Mouse (Mus musculus) heart, adult 2 months (tissue): ENCODE measurements around the gene Pik3cd. TPM values are rescaled to one million over a fixed set of nuclear protein-coding genes. Genes with fewer than 3 reads are reported as not detected.
A peak's percentile ranks its signal among the peaks of the same experiment; 100 is the strongest.

Experiments
- DNase-seq, 2 experiments: peaks; one replicate each; pipeline ENCODE4 v3.0.0; 2021
- H3K27ac ChIP-seq: fragments of 200-600 bp; 2 replicates; pipeline ENCODE4 v1.8.1; 2022
- H3K27me3 ChIP-seq: fragments of 200-500 bp; 2 replicates; pipeline ENCODE4 v1.6.1; 2012; ENCODE audit warnings: mild to moderate bottlenecking, low read length, inconsistent platforms, mixed read lengths; ENCODE audit not compliant: control insufficient read depth, insufficient read depth
- H3K36me3 ChIP-seq: fragments of 200-500 bp; 2 replicates; pipeline ENCODE4 v1.6.1; 2012; ENCODE audit warnings: low read length, inconsistent platforms; ENCODE audit not compliant: control insufficient read depth, insufficient read depth
- H3K4me1 ChIP-seq: fragments of 200-500 bp; 2 replicates; pipeline ENCODE4 v1.6.1; 2011; ENCODE audit warnings: low read length; ENCODE audit not compliant: control insufficient read depth, insufficient read depth
- H3K4me3 ChIP-seq: fragments of 200-600 bp; 2 replicates; pipeline ENCODE4 v1.8.1; 2022
- H3K79me2 ChIP-seq: fragments of 200-500 bp; replicated peaks from 2 replicates; pipeline ENCODE4 v1.6.1; 2012; ENCODE audit warnings: mild to moderate bottlenecking, inconsistent platforms, low read length, moderate library complexity, mixed read lengths; ENCODE audit not compliant: control insufficient read depth, insufficient read depth
- H3K9ac ChIP-seq: fragments of 200-500 bp; 2 replicates; pipeline ENCODE4 v1.6.1; 2012; ENCODE audit warnings: low read depth, mild to moderate bottlenecking, control low read depth, inconsistent platforms, low read length, mixed read lengths
- CTCF ChIP-seq: fragments of 200-600 bp; IDR thresholded peaks from 2 replicates; pipeline ENCODE4 v1.8.1; 2022; ENCODE audit warnings: antibody characterized with exemption, mild to moderate bottlenecking, moderate library complexity
- EP300 ChIP-seq: fragments of 200-500 bp; IDR thresholded peaks from 2 replicates; pipeline ENCODE4 v1.6.1; 2011; ENCODE audit warnings: low read depth, low read length, control low read depth; ENCODE audit not compliant: insufficient read depth
- POLR2A ChIP-seq: fragments of 200-500 bp; IDR thresholded peaks from 2 replicates; pipeline ENCODE4 v1.6.1; 2011; ENCODE audit warnings: mild to moderate bottlenecking, low read depth, low read length, control low read depth; ENCODE audit not compliant: insufficient read depth
- WGBS: fragments of 180-500 bp; shearing (Covaris S2); methylation state at CpG from one replicate; pipeline ENCODE4 v1.1.7; 2018; 5-methylcytosine and 5-hydroxymethylcytosine counted together
- intact Hi-C: fragments of 180-260 bp; cut with DNase I; formaldehyde crosslinking; loops from one replicate; pipeline ENCODE4 v1.15.1; 2025
- polyA plus RNA-seq: library from polyadenylated mRNA; depleted of rRNA; stranded (reverse); fragments of >200 nt; gene quantifications from 2 replicates; pipeline ENCODE4 v1.2.3, GENCODE M21; 2012
- total RNA-seq, 2 experiments: library from RNA; stranded (reverse); gene quantifications; 2 replicates each; pipeline ENCODE4 v1.2.3; 2021

The Pik3cd gene
- total and polyA plus RNA-seq, 3 experiments, result 3.4 to 4.7 (median 4.2) TPM

GRCm38 (mm10) chr4:149689822-149690700, 12.3 kb downstream of the Pik3cd start:
- DNase-seq, result no peak
- no peak overlapping the region for H3K4me3 ChIP-seq
- WGBS, result 82% methylated on average over 12 of the region's 12 CpGs
- TF ChIP-seq CTCF (no peak), EP300 (no peak), POLR2A (no peak)
- 0 out of 2 replicates have a peak, but pooled peaks cover 1% of the 10 kb centered on the region for H3K4me1 ChIP-seq
- no peaks in the 10 kb centered on the region for H3K27me3 ChIP-seq
- H3K27ac ChIP-seq, result no peak overlapping the region
- H3K36me3 ChIP-seq, result no peaks in the 10 kb centered on the region
- no peak overlapping the region for H3K9ac ChIP-seq
- no peaks in the 10 kb centered on the region for H3K79me2 ChIP-seq
- intact Hi-C loops, result no loop called here

GRCm38 (mm10) chr4:149688861-149689260, 13.5 kb downstream of the Pik3cd start:
- no peak overlapping the region for H3K4me3 ChIP-seq
- WGBS, result 82% methylated on average over 14 of the region's 14 CpGs
- intact Hi-C loops, result no loop called here
- DNase-seq, result no peak
- H3K79me2 ChIP-seq, result no peaks in the 10 kb centered on the region
- H3K4me1 ChIP-seq, result 0 out of 2 replicates have a peak, but pooled peaks cover 1% of the 10 kb centered on the region
- H3K27me3 ChIP-seq, result no peaks in the 10 kb centered on the region
- H3K36me3 ChIP-seq, result no peaks in the 10 kb centered on the region
- H3K9ac ChIP-seq, result no peak overlapping the region
- TF ChIP-seq CTCF (no peak), POLR2A (no peak), EP300 (no peak)
- H3K27ac ChIP-seq, result no peak overlapping the region

GRCm38 (mm10) chr4:149684841-149685623, 17.3 kb downstream of the Pik3cd start:
- 84% methylated on average over 11 of the region's 11 CpGs for WGBS
- intact Hi-C loops, result no loop called here
- H3K9ac ChIP-seq, result no peak overlapping the region
- no peaks in the 10 kb centered on the region for H3K36me3 ChIP-seq
- H3K27ac ChIP-seq, result no peak overlapping the region
- DNase-seq, result no peak
- no peaks in the 10 kb centered on the region for H3K79me2 ChIP-seq
- H3K4me1 ChIP-seq, result no peaks in the 10 kb centered on the region
- TF ChIP-seq CTCF (no peak), EP300 (no peak), POLR2A (no peak)
- H3K4me3 ChIP-seq, result no peak overlapping the region
- H3K27me3 ChIP-seq, result no peaks in the 10 kb centered on the region

- TF ChIP-seq CTCF (no peak), EP300 (no peak), POLR2A (no peak)
- H3K27ac ChIP-seq, result no peak overlapping the region
- DNase-seq, result no peak
- no peaks in the 10 kb centered on the region for H3K27me3 ChIP-seq
- no peaks in the 10 kb centered on the region for H3K36me3 ChIP-seq
- peaks cover 5% of the 10 kb centered on the region for H3K4me1 ChIP-seq
- H3K4me3 ChIP-seq, result no peak overlapping the region
- H3K9ac ChIP-seq, result no peak overlapping the region
- H3K79me2 ChIP-seq, result no peaks in the 10 kb centered on the region
- intact Hi-C loops, result no loop called here
- WGBS, result 28% methylated on average over 7 of the region's 7 CpGs
Measured at GRCm38 (mm10) chr4:149683875-149684274, 18.5 kb downstream of the Pik3cd start.

- Histone ChIP-seq H3K36me3 (no peaks in the 10 kb centered on the region), H3K79me2 (no peaks in the 10 kb centered on the region), H3K9ac (no peak overlapping the region), H3K27me3 (no peaks in the 10 kb centered on the region), H3K4me1 (peaks cover 5% of the 10 kb centered on the region), H3K4me3 (no peak overlapping the region), H3K27ac (peak overlapping the region; percentile 61; the same call in 1 of the 2 replicates)
- intact Hi-C loops, result no loop called here
- DNase-seq, result no peak
- TF ChIP-seq EP300 (0 out of 2 replicates have a peak, but pooled peaks have one; percentile 60), POLR2A (no peak)
- 48% methylated on average over 11 of the region's 11 CpGs for WGBS
Measured at GRCm38 (mm10) chr4:149679056-149679770, 23.2 kb downstream of the Pik3cd start.
